Comparison of ENCODE assay signal across 23 mouse cellular contexts in genomic region chr10:127881041-127881440, GRCm38 (mm10). TPM values are rescaled to one million over a fixed set of nuclear protein-coding genes. Genes with fewer than 3 reads are reported as not detected.
"Had no signal": no experiment of that assay in that cellular context is flagged by ENCODE, and none has a peak within 500 bp of the region (broad histone marks: within the 10 kb centered on the region; RNA-seq: fewer than 3 reads in every experiment).

No protein-coding gene starts in this region.

- DNase-seq: kidney, adult 2 months; kidney, postnatal 14 days; liver; retina, postnatal 1 day; right cerebral cortex, postnatal 4 days; spleen, adult 18-20 months; thymus, adult 2 months; thymus, postnatal 25 days had no signal

- H3K4me1 ChIP-seq: limb, embryonic 12.5 days; midbrain, embryonic 15.5 days; neural tube, embryonic 13.5 days had no signal

- H3K4me2 ChIP-seq: kidney, embryonic 15.5 days; limb, embryonic 12.5 days; midbrain, embryonic 11.5 days; midbrain, embryonic 15.5 days; neural tube, embryonic 13.5 days had no signal

- H3K4me3 ChIP-seq: kidney, embryonic 15.5 days; left cerebral cortex, adult 2 months; limb, embryonic 12.5 days; midbrain, embryonic 15.5 days; neural tube, embryonic 13.5 days had no signal

- ATAC-seq: intestine, embryonic 16.5 days; midbrain, embryonic 15.5 days had no signal

- H3K27ac ChIP-seq: kidney, embryonic 15.5 days; left cerebral cortex, adult 2 months; limb, embryonic 12.5 days; midbrain, embryonic 15.5 days; neural tube, embryonic 13.5 days had no signal

- H3K36me3 ChIP-seq: kidney, embryonic 15.5 days; limb, embryonic 12.5 days; midbrain, embryonic 15.5 days; neural tube, embryonic 13.5 days had no signal

- H3K9me3 ChIP-seq: kidney, embryonic 15.5 days; limb, embryonic 12.5 days; midbrain, embryonic 15.5 days; neural tube, embryonic 13.5 days had no signal

- H3K27me3 ChIP-seq: kidney, embryonic 15.5 days; limb, embryonic 12.5 days; midbrain, embryonic 15.5 days; neural tube, embryonic 13.5 days had no signal

- H3K9ac ChIP-seq: kidney, embryonic 15.5 days; limb, embryonic 12.5 days; midbrain, embryonic 15.5 days; neural tube, embryonic 13.5 days had no signal

RNA-seq across cellular contexts. Expression of gene Rdh7, which starts 7.6 kb away (rescaled TPM):
- total RNA-seq: layer of hippocampus, postnatal 25 days; left cerebral cortex, adult 2 months; left cerebral cortex, postnatal 25 days; megakaryocyte, adult 5-6 weeks had no signal
- polyA plus RNA-seq: kidney, embryonic 15.5 days; limb, embryonic 12.5 days; lung, embryonic 16.5 days; midbrain, embryonic 11.5 days; midbrain, embryonic 15.5 days; neural tube, embryonic 13.5 days; stomach, embryonic 14.5 days; testis, adult 2 months had no signal

RNA-seq across cellular contexts. Expression of gene Rdh16f2, which starts 14.8 kb away (rescaled TPM):
- total RNA-seq: layer of hippocampus, postnatal 25 days; left cerebral cortex, adult 2 months; left cerebral cortex, postnatal 25 days; megakaryocyte, adult 5-6 weeks had no signal
- polyA plus RNA-seq: limb, embryonic 12.5 days; lung, embryonic 16.5 days; midbrain, embryonic 11.5 days; midbrain, embryonic 15.5 days; neural tube, embryonic 13.5 days; stomach, embryonic 14.5 days; thymus, adult 2 months had no signal

RNA-seq across cellular contexts. Expression of gene Sdr9c7, which starts 17.3 kb away (rescaled TPM):
- total RNA-seq: layer of hippocampus, postnatal 25 days; left cerebral cortex, adult 2 months; left cerebral cortex, postnatal 25 days; megakaryocyte, adult 5-6 weeks had no signal
- polyA plus RNA-seq: limb, embryonic 12.5 days; liver, embryonic 16.5 days; lung, embryonic 16.5 days; midbrain, embryonic 11.5 days; midbrain, embryonic 15.5 days; neural tube, embryonic 13.5 days; stomach, embryonic 14.5 days had no signal

RNA-seq across cellular contexts. Expression of gene Rdh19, which starts 31.3 kb away (rescaled TPM):
- total RNA-seq: layer of hippocampus, postnatal 25 days; left cerebral cortex, adult 2 months; left cerebral cortex, postnatal 25 days; megakaryocyte, adult 5-6 weeks had no signal
- polyA plus RNA-seq: intestine, embryonic 16.5 days; large intestine, adult 2 months; limb, embryonic 12.5 days; liver, embryonic 16.5 days; lung, embryonic 16.5 days; midbrain, embryonic 11.5 days; midbrain, embryonic 15.5 days; neural tube, embryonic 13.5 days; stomach, embryonic 14.5 days; testis, adult 2 months; thymus, adult 2 months had no signal
